Mouse (Mus musculus): ENCODE measurements around the gene Il10ra.

DNA sequence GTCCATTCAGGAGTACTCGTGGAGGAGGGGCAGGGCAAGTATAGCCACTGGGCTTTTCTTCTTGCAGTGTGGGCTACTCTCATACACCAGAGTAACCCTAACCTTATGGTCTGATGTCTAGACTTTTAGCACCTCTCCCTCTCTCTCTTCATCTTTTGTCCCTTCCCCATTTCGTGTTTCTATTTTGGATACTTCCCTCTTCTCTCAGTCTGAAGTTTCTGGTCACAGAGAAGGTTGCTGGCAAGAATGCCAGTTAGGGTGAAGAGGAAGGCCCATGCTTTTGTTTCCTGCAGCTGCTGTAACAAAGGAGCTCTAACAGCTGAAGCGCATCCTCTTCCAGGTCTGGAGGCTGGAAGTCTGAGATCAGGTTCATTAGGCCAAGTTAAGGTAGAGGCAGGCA lies 11.9 kb upstream of the Il10ra start:
- TF ChIP-seq CTCF (IDR thresholded peaks at IDR 0.05): no peak
- TF ChIP-seq EP300 (IDR thresholded peaks at IDR 0.05): no peak
